Mouse (Mus musculus) erythroblast, embryonic 14.5 days (primary cell): ENCODE data around the gene Cavin2. TPM values are rescaled to one million over a fixed set of nuclear protein-coding genes. Genes with fewer than 3 reads are reported as not detected.

Source experiments
- H3K27me3 ChIP-seq: 2 replicates; pipeline ENCODE4 v1.6.1; 2012; ENCODE audit warnings: inconsistent platforms; ENCODE audit not compliant: control insufficient read depth
- H3K36me3 ChIP-seq: 2 replicates; pipeline ENCODE4 v1.6.1; 2012; ENCODE audit warnings: mild to moderate bottlenecking, inconsistent platforms; ENCODE audit not compliant: control insufficient read depth
- H3K4me1 ChIP-seq: 2 replicates; pipeline ENCODE4 v1.6.1; 2012; ENCODE audit warnings: inconsistent platforms; ENCODE audit not compliant: control insufficient read depth
- H3K4me3 ChIP-seq: replicated peaks from 2 replicates; pipeline ENCODE3; 2012; ENCODE audit warnings: moderate library complexity, mild to moderate bottlenecking, inconsistent platforms
- H3K9me3 ChIP-seq: 2 replicates; pipeline ENCODE4 v1.6.1; 2012; ENCODE audit warnings: low read length, inconsistent platforms, mixed read lengths; ENCODE audit not compliant: control insufficient read depth
- GATA1 ChIP-seq: IDR thresholded peaks from 2 replicates; pipeline ENCODE4 v1.6.1; 2012; ENCODE audit warnings: low read length, inconsistent platforms, mixed read lengths
- TAL1 ChIP-seq: IDR thresholded peaks from 3 replicates; pipeline ENCODE4 v1.6.1; 2012; ENCODE audit warnings: low read length, inconsistent platforms, mixed read lengths
- polyA plus RNA-seq: library from polyadenylated mRNA; stranded (reverse); fragments of >175 nt; gene quantifications from 2 replicates; pipeline ENCODE4 v1.2.3, GENCODE M21; 2012

The Cavin2 gene
- 0.04 and 0.05 TPM in 2 replicates for polyA plus RNA-seq

DNA sequence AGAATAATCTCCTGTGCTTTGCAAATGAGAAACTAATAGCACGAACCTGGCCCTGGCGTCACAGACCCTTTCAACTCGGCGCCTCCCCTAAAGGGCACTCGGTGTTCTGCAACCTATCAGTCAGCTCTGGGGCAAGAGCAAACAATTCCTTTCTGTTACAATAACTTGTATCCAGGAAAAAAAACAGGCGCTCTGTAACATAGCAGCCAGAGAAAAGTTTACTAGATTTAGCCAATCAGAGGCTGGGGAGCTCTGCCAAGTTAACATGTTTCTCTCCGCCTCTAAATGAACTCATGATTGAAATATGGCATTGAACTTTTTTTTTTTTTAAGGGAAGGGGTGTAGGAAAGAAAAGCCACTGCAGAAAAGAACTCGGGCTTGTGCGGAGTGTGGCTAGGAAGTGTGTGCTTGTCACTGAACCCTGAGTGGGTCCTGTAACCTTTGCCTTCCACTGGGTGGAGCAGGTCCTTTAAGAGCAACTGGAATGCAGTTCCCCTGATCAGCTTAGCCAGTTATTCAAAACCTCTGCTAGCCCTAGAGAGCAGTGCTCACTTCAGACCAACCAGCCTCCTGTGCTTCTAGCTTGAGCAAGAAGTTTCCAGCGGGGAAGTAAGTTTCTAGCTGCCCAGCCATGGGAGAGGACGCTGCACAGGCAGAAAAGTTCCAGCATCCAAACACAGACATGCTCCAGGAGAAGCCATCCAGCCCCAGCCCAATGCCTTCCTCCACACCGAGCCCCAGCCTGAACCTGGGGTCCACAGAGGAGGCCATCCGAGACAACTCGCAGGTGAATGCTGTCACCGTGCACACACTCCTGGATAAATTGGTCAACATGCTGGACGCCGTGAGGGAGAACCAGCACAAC, at the start of gene Cavin2:
Gene Cavin2 (plus strand): TSS at position 372 of the 865 bp plus-strand sequence.
- no peaks in the 10 kb centered on the region for H3K36me3 ChIP-seq
- no peaks in the 10 kb centered on the region for H3K27me3 ChIP-seq
- H3K4me3 ChIP-seq, result peak within 1 kb of the TSS; percentile 5
- no peak for TF ChIP-seq TAL1
- TF ChIP-seq GATA1, result no peak
- H3K9me3 ChIP-seq, result no peaks in the 10 kb centered on the region
- H3K4me1 ChIP-seq, result no peaks in the 10 kb centered on the region

DNA sequence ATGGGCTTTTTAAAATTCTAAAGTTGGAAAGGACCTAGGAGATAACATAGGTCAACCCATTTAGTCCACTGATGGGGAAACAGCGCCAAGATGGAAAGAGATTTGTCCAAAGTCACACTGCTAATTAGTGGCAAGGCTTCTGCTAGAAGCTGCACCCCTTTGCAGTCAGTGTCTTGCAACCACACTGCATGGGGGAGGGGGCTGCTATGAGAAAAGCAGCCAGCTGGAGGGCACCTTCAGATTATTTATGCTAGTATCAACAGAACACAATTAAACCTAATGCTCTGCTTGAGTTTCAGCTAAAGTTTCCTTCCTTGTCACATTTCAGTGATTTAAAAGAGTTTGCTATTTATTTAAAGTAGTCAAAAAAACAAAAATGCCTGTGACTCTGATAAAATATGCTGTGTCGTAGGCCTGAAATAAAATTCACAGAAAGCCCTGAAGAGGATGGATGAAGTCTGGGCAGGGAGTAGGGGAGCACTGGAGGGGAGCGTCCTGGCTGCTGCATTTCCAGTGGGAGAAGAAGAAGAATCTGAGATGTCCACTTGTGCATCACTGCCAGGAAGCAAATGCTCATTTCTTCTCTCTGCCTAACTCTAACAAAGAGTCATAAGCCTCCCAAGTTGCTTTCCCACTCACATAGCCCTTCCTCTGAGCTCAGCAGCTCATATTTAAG, 47.5 kb upstream of the Cavin2 start:
- Histone ChIP-seq H3K9me3 (no peaks in the 10 kb centered on the region), H3K4me3 (no peak overlapping the region), H3K4me1 (no peaks in the 10 kb centered on the region), H3K27me3 (no peaks in the 10 kb centered on the region), H3K36me3 (no peaks in the 10 kb centered on the region)
- TF ChIP-seq TAL1 (no peak), GATA1 (no peak)

- Histone ChIP-seq H3K4me1 (no peaks in the 10 kb centered on the region), H3K4me3 (no peak overlapping the region), H3K36me3 (no peaks in the 10 kb centered on the region), H3K27me3 (no peaks in the 10 kb centered on the region), H3K9me3 (no peaks in the 10 kb centered on the region)
- TF ChIP-seq TAL1 (no peak), GATA1 (no peak)
These were observed 45.6 kb upstream of the Cavin2 start for GRCm38 (mm10) chr1:51243294-51243693.

DNA sequence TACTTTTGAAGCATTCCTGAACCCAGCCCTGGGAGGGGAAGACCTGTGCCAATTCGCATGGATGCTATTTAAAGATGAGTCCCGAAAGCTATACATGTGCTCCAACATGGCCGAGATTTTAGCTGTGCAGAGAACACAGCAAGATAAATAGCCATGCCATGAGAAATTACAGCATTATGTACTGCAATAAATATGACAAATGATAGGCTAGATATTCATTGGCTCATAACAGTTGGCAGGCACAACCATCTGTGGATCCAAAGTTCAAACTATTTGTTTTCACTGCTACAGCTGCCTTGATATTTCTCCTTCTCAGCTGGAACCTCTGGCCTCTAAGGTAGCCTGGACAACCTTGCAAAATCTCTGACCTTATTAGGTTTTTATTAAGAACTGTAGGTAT, 45.1 kb upstream of the Cavin2 start:
- Histone ChIP-seq H3K27me3 (no peaks in the 10 kb centered on the region), H3K9me3 (no peaks in the 10 kb centered on the region), H3K36me3 (no peaks in the 10 kb centered on the region), H3K4me1 (no peaks in the 10 kb centered on the region), H3K4me3 (no peak overlapping the region)
- TF ChIP-seq GATA1 (no peak), TAL1 (no peak)

- Histone ChIP-seq H3K27me3 (no peaks in the 10 kb centered on the region), H3K36me3 (no peaks in the 10 kb centered on the region), H3K4me1 (no peaks in the 10 kb centered on the region), H3K4me3 (no peak overlapping the region), H3K9me3 (no peaks in the 10 kb centered on the region)
- TF ChIP-seq GATA1 (no peak), TAL1 (no peak)
These were observed 43.5 kb upstream of the Cavin2 start for GRCm38 (mm10) chr1:51245381-51245780.

- Histone ChIP-seq H3K27me3 (no peaks in the 10 kb centered on the region), H3K36me3 (no peaks in the 10 kb centered on the region), H3K4me3 (no peak overlapping the region), H3K4me1 (no peaks in the 10 kb centered on the region), H3K9me3 (no peaks in the 10 kb centered on the region)
- no peak for TF ChIP-seq TAL1
- no peak for TF ChIP-seq GATA1
These were observed 38.6 kb upstream of the Cavin2 start for GRCm38 (mm10) chr1:51250302-51250701.

DNA sequence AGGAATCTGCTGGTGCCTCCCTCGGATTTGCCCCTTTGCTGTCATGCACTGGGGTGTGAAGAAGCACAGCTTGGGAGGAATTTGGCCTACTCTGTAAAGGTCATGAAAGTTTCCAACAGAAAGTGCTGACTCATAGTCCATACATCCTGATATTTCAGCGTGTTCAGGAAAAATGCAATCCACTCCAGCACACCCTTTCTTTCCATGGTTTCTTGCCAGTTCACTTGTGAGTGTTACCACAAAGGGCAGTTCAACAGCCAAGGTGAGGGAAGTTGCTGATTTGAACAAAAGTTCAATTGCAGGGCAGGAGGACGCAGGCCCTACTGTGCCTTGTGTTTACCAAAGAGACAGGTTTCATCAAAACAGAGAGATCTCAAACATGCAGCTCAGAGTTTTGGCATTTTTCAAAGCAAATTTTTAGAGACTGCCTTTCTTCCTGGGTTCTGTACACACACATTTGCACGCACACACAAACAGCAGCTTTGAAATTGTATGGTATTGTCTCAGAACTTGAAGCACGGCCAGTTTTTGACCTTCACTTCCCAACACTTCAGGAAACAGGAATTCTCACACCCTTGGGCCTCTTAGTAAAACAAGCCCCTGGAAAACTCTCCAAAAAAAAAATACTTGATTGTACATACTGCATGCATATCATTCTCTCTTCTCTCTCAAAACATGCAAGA, 23.7 kb upstream of the Cavin2 start:
- Histone ChIP-seq H3K27me3 (no peaks in the 10 kb centered on the region), H3K4me3 (no peak overlapping the region), H3K9me3 (no peaks in the 10 kb centered on the region), H3K4me1 (no peaks in the 10 kb centered on the region), H3K36me3 (no peaks in the 10 kb centered on the region)
- TF ChIP-seq TAL1 (no peak), GATA1 (no peak)

GRCm38 (mm10) chr1:51265926-51266325, 23.0 kb upstream of the Cavin2 start:
- Histone ChIP-seq H3K27me3 (no peaks in the 10 kb centered on the region), H3K9me3 (no peaks in the 10 kb centered on the region), H3K4me1 (no peaks in the 10 kb centered on the region), H3K4me3 (no peak overlapping the region), H3K36me3 (no peaks in the 10 kb centered on the region)
- TF ChIP-seq GATA1 (no peak), TAL1 (no peak)

- no peaks in the 10 kb centered on the region for H3K4me1 ChIP-seq
- no peak for TF ChIP-seq GATA1
- no peak for TF ChIP-seq TAL1
- no peaks in the 10 kb centered on the region for H3K36me3 ChIP-seq
- H3K9me3 ChIP-seq, result no peaks in the 10 kb centered on the region
- no peak overlapping the region for H3K4me3 ChIP-seq
- no peaks in the 10 kb centered on the region for H3K27me3 ChIP-seq
These were observed 21.8 kb upstream of the Cavin2 start for GRCm38 (mm10) chr1:51267125-51267524.
